Mouse (Mus musculus) right cerebral cortex, adult 18-20 months (tissue): ENCODE results near the gene Zfp212.
"Not testable (repeated sequence)": the region's sequence is repeated elsewhere in the genome, so short reads cannot be mapped to it uniquely, and the experiment has no call there.

Experiments used
- DNase-seq: peaks from one replicate; pipeline ENCODE4 v3.0.0; 2022; ENCODE audit warnings: mixed read lengths

Gene Zfp212

GRCm38 (mm10) chr6:47943021-47943691 lies 22.9 kb downstream of the Zfp212 start:
- DNase-seq: peak; percentile 52

- no peak for DNase-seq
Measured at GRCm38 (mm10) chr6:47943721-47944120, 23.4 kb downstream of the Zfp212 start.

GRCm38 (mm10) chr6:47947388-47947787 lies 27.1 kb downstream of the Zfp212 start:
- DNase-seq: no peak

GRCm38 (mm10) chr6:47953191-47953726 lies 33.0 kb downstream of the Zfp212 start, which contains the start of gene Zfp956:
Gene Zfp956 (plus strand): TSS chr6:47953390.
- peak; percentile 96 for DNase-seq

- no peak for DNase-seq
Measured at GRCm38 (mm10) chr6:47954425-47954824, 34.1 kb downstream of the Zfp212 start.

GRCm38 (mm10) chr6:47957816-47958215 lies 37.5 kb downstream of the Zfp212 start:
- no peak for DNase-seq

- no peak for DNase-seq
Measured at GRCm38 (mm10) chr6:47960685-47961421, 40.6 kb downstream of the Zfp212 start.

- DNase-seq: peak; percentile 60
Measured at GRCm38 (mm10) chr6:47963051-47963450, 42.8 kb downstream of the Zfp212 start.

- DNase-seq: not testable (repeated sequence)
Measured at GRCm38 (mm10) chr6:47968166-47968565, 47.9 kb downstream of the Zfp212 start.

- DNase-seq: no peak
Measured at GRCm38 (mm10) chr6:47974599-47974998, 54.3 kb downstream of the Zfp212 start.

GRCm38 (mm10) chr6:47978897-47979368 lies 58.7 kb downstream of the Zfp212 start:
- DNase-seq: peak; percentile 73
